Mouse (Mus musculus): ENCODE measurements at regions not wholly inside any gene's neighbourhood (a gene's known extent, or its start where the extent isn't known, plus 50 kb on each side); places are given as distances from the start of the nearest gene placed in this dataset.

- Histone ChIP-seq H3K4me1 (ENCODE audit: control insufficient read depth, insufficient read depth, low read length) (peaks cover 3% of the 10 kb centered on the region), H3K4me3 (ENCODE audit: insufficient read depth, low read depth, low read length) (no peak overlapping the region), H3K27ac (ENCODE audit: insufficient read depth, low read depth, low read length) (no peak overlapping the region; the same call in 1 of the 2 replicates)
- 33% methylated on average over 4 of the region's 4 CpGs for WGBS
- no peak for TF ChIP-seq CTCF (IDR thresholded peaks at IDR 0.05; ENCODE audit: insufficient read depth, low read depth, low read length)
- no peak for TF ChIP-seq POLR2A (IDR thresholded peaks at IDR 0.05; ENCODE audit: insufficient read depth, low read depth, low read length)
Measured at GRCm38 (mm10) chr16:55550649-55551312, 253.0 kb upstream of the Zpld1 start.

- H3K27ac ChIP-seq (ENCODE audit: insufficient read depth, low read depth, low read length) = no peak overlapping the region
- WGBS = 99% methylated on average over 2 of the region's 2 CpGs
- no peak for TF ChIP-seq CTCF (IDR thresholded peaks at IDR 0.05; ENCODE audit: insufficient read depth, low read depth, low read length)
- no peak for TF ChIP-seq POLR2A (IDR thresholded peaks at IDR 0.05; ENCODE audit: insufficient read depth, low read depth, low read length)
- H3K4me1 ChIP-seq (ENCODE audit: control insufficient read depth, insufficient read depth, low read length) = no peaks in the 10 kb centered on the region
- no peak overlapping the region for H3K4me3 ChIP-seq (ENCODE audit: insufficient read depth, low read depth, low read length)
Measured at GRCm38 (mm10) chr16:55547095-55547494, 249.3 kb upstream of the Zpld1 start.

- H3K27ac ChIP-seq (ENCODE audit: insufficient read depth, low read depth, low read length) = no peak overlapping the region
- H3K4me3 ChIP-seq (ENCODE audit: insufficient read depth, low read depth, low read length) = no peak overlapping the region
- H3K4me1 ChIP-seq (ENCODE audit: control insufficient read depth, insufficient read depth, low read length) = no peaks in the 10 kb centered on the region
- TF ChIP-seq CTCF (IDR thresholded peaks at IDR 0.05; ENCODE audit: insufficient read depth, low read depth, low read length) = no peak
- no peak for TF ChIP-seq POLR2A (IDR thresholded peaks at IDR 0.05; ENCODE audit: insufficient read depth, low read depth, low read length)
- WGBS = 96% methylated on average over 3 of the region's 3 CpGs
Measured at GRCm38 (mm10) chr16:55540336-55541015, 242.7 kb upstream of the Zpld1 start.

DNA sequence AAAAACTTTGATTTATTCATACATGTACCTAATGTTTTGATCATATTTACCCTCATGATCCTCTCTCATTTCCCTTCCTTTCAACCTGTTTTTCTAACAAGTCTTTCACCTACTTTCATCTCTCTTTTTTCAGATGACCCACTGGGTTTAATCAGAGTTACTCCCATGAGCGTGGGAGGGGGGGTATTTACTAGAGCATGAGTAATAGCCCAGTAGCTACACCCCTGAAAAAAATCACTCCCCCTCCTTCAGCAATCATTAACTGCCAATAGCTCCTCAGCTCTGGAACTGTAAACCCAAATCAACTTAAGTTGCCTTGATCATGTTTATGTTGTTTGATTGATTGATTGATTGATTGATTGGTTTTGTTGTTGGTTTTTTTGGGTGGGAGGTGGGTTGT lies 241.4 kb upstream of the Zpld1 start:
- Histone ChIP-seq H3K27ac (ENCODE audit: insufficient read depth, low read depth, low read length) (no peak overlapping the region), H3K4me3 (ENCODE audit: insufficient read depth, low read depth, low read length) (no peak overlapping the region), H3K4me1 (ENCODE audit: control insufficient read depth, insufficient read depth, low read length) (no peaks in the 10 kb centered on the region)
- WGBS = 72% methylated on average over 1 of the region's 1 CpGs
- TF ChIP-seq CTCF (IDR thresholded peaks at IDR 0.05; ENCODE audit: insufficient read depth, low read depth, low read length) (no peak), POLR2A (IDR thresholded peaks at IDR 0.05; ENCODE audit: insufficient read depth, low read depth, low read length) (no peak)

DNA sequence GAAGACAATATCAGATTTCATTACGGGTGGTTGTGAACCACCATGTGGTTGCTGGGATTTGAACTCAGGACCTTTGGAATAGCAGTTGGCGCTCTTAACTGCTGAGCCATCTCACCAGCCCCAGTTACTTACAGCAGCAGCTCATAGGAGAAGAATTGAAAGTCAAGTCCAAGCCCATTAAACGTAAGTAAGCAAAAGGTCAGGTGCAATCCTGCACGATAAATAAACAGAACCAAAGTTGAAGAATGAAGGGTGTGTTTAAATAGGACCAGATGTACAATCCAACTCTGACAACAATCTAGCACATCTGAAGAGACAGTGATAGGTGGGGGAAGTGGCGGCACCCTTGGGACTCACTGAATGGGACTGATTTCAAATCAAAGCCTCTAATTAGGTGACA lies 239.8 kb upstream of the Zpld1 start:
- TF ChIP-seq CTCF (IDR thresholded peaks at IDR 0.05; ENCODE audit: insufficient read depth, low read depth, low read length) (no peak), POLR2A (IDR thresholded peaks at IDR 0.05; ENCODE audit: insufficient read depth, low read depth, low read length) (no peak)
- H3K4me1 ChIP-seq (ENCODE audit: control insufficient read depth, insufficient read depth, low read length) = no peaks in the 10 kb centered on the region
- H3K4me3 ChIP-seq (ENCODE audit: insufficient read depth, low read depth, low read length) = no peak overlapping the region
- no peak overlapping the region for H3K27ac ChIP-seq (ENCODE audit: insufficient read depth, low read depth, low read length)
- WGBS = 90% methylated on average over 5 of the region's 5 CpGs

- H3K4me1 ChIP-seq (ENCODE audit: control insufficient read depth, insufficient read depth, low read length) = no peaks in the 10 kb centered on the region
- no peak overlapping the region for H3K27ac ChIP-seq (ENCODE audit: insufficient read depth, low read depth, low read length)
- WGBS = 95% methylated on average over 3 of the region's 3 CpGs
- H3K4me3 ChIP-seq (ENCODE audit: insufficient read depth, low read depth, low read length) = no peak overlapping the region
- TF ChIP-seq CTCF (IDR thresholded peaks at IDR 0.05; ENCODE audit: insufficient read depth, low read depth, low read length) (no peak), POLR2A (IDR thresholded peaks at IDR 0.05; ENCODE audit: insufficient read depth, low read depth, low read length) (no peak)
Measured at GRCm38 (mm10) chr16:55532686-55533085, 234.9 kb upstream of the Zpld1 start.

- no peak overlapping the region for H3K4me3 ChIP-seq (ENCODE audit: insufficient read depth, low read depth, low read length)
- TF ChIP-seq POLR2A (IDR thresholded peaks at IDR 0.05; ENCODE audit: insufficient read depth, low read depth, low read length) = no peak
- TF ChIP-seq CTCF (IDR thresholded peaks at IDR 0.05; ENCODE audit: insufficient read depth, low read depth, low read length) = no peak
- H3K4me1 ChIP-seq (ENCODE audit: control insufficient read depth, insufficient read depth, low read length) = no peaks in the 10 kb centered on the region
- no peak overlapping the region for H3K27ac ChIP-seq (ENCODE audit: insufficient read depth, low read depth, low read length)
Measured at GRCm38 (mm10) chr16:55530844-55531243, 233.1 kb upstream of the Zpld1 start.

DNA sequence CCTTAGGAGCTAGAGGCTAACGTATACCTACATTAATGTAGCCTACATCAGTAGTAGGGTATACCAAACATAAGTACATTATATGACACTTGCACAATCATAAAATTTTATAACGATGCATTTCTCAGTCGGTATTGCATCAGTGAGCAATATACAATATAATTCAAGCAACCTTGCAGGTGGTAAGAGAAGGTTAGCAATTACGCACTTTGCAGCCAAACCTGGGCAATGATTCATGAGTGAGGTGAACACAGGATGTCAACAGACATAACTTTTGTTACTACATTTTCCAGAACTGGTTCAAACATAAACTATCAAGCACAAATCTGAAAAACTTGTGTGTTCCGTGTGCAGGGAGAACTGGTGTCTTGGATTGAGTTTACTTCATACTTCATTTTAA lies 229.9 kb upstream of the Zpld1 start:
- 97% methylated on average over 5 of the region's 5 CpGs for WGBS
- Histone ChIP-seq H3K27ac (ENCODE audit: insufficient read depth, low read depth, low read length) (no peak overlapping the region), H3K4me1 (ENCODE audit: control insufficient read depth, insufficient read depth, low read length) (no peaks in the 10 kb centered on the region), H3K4me3 (ENCODE audit: insufficient read depth, low read depth, low read length) (no peak overlapping the region)
- TF ChIP-seq POLR2A (IDR thresholded peaks at IDR 0.05; ENCODE audit: insufficient read depth, low read depth, low read length) = no peak

DNA sequence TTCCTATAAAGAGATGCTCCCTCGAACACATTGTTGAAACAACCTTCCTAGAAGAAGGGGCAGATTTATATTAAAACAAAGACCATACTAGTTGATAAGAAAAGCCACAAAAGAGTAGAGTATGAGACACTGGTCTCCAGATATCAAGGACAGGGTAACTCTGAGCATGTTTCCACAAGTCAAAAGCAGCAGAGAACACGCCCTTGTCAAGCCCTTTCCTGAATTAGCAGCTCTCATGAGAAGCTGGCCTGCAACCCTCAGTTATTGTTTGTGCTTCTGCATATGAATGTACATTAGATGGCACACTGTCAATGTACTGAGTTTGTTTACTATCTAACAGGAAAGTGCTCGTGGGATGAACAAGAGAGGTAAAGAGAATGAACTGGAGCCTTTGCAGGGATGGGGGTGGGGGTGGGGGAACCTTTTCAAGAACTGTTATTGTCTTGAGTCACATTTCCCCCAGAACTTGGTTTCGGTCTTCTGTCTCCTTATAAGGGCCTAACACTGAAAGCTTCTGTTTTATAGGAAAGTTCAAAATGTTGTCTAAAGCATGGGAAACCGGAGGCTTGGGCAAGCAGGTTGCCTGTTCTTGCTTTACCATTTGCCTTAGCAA lies 228.6 kb upstream of the Zpld1 start:
- 73% methylated on average over 5 of the region's 5 CpGs for WGBS
- Histone ChIP-seq H3K27ac (ENCODE audit: insufficient read depth, low read depth, low read length) (no peak overlapping the region), H3K4me3 (ENCODE audit: insufficient read depth, low read depth, low read length) (no peak overlapping the region), H3K4me1 (ENCODE audit: control insufficient read depth, insufficient read depth, low read length) (no peaks in the 10 kb centered on the region)
- TF ChIP-seq POLR2A (IDR thresholded peaks at IDR 0.05; ENCODE audit: insufficient read depth, low read depth, low read length) = no peak
- TF ChIP-seq CTCF (IDR thresholded peaks at IDR 0.05; ENCODE audit: insufficient read depth, low read depth, low read length) = no peak

Data from olfactory bulb, adult 2 months (tissue).